Mouse (Mus musculus): ENCODE data around the gene Tdgf1.

DNA sequence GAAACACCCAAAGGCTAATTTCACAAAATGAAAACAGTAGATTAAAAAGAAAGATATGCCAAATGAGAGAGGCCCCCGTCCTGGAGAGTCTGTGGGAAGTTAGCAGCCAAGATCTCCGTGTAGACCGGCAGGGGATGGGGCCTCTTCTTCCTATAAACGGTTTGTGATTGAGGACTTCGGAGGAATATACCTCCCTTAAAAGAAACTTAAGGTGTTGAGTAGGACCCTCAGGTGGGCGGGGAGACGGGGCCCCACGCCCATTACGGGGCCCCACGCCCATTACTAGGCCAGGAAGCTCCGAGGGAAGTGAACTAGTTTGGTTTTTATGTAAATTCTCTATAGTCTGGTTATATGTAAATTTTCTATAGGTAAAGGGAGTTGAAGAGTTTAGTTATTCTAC is at the start of gene Tdgf1:
- TF ChIP-seq EP300 (IDR thresholded peaks at IDR 0.05; ENCODE audit: low read depth) = no peak
- TF ChIP-seq CTCF (IDR thresholded peaks at IDR 0.05; ENCODE audit: low read depth) = no peak

Data from liver, postnatal 0 days (tissue).